Comparison of ENCODE assay signal across 8 mouse cellular contexts in the genomic region with DNA sequence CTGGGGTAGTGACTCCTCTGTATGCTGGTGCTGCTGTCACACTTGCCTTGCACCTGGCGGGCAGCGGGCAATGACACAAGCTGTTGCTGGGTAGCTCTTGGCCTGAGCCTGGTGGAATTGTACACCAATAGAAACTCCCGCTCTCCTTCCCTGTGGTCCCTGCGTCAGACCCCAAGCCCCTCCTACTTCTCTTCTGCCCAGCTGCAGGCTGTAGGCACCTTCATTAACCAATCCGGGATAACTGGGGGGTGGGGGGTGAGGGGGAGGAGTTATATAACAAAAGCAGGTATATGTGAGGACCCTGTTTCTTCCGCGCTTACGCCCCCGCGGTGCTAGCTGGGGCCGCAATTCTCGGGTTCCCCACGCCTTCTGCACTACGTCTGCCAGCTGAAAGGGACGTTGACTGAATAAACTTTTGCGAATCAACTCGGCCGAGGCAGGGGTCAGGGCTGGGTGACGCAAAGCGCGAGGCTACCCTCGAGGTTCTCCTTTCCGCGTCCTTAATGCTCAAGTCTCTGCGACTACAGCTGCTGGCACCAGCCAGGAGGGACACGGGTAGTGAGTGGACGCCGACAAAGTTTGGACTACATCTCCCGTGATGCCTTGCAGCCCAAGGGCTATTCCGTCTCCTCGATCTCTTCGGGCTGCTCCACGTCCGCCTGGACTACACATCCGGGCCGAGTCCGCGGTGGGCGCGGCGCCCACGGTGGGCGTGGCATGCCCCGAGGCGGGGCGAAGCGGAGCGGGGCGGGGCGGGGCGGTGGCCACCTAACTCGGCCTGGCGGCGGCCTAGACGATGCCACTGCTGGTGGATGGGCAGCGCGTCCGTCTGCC. TPM values are rescaled to one million over a fixed set of nuclear protein-coding genes. Genes with fewer than 3 reads are reported as not detected.
DNase-seq lines count a peak whose midpoint lies in the region; ATAC-seq and TF ChIP-seq lines count a peak whose summit lies in the region.

Gene Ntan1 (plus strand): TSS at position 286 of the 834 bp plus-strand sequence.

- no peaks in the 10 kb centered on the region for H3K27me3 ChIP-seq in forebrain, embryonic 15.5 days

- H3K4me3 ChIP-seq in ES-E14 (ENCODE audit: insufficient read depth in 1 of 2, low read depth in 1 of 2, low read length in 2 of 2, poor library complexity in 1 of 2, severe bottlenecking in 1 of 2) = peak within 1 kb of the TSS; percentile 88 to 99
- H3K4me3 ChIP-seq in forebrain, embryonic 15.5 days = peak within 1 kb of the TSS; percentile 78
- H3K4me3 ChIP-seq in lung, adult 2 months (replicated peaks; ENCODE audit: extremely low read depth, low read depth, low read length) = peak within 1 kb of the TSS; percentile 85

- H3K36me3 ChIP-seq in ES-E14 (ENCODE audit: control insufficient read depth, insufficient read depth, low read length, poor library complexity, severe bottlenecking) = peaks cover 18% of the 10 kb centered on the region
- H3K36me3 ChIP-seq in forebrain, embryonic 15.5 days = peaks cover 25% of the 10 kb centered on the region

- peak within 1 kb of the TSS; percentile 57; the same call in 1 of the 2 replicates for H3K27ac ChIP-seq in ES-E14 (ENCODE audit: insufficient read depth, low read depth, low read length, poor library complexity, severe bottlenecking)
- H3K27ac ChIP-seq in forebrain, embryonic 15.5 days (replicated peaks) = peak within 1 kb of the TSS; percentile 98

- peak; percentile 88 for DNase-seq in ES-E14 (ENCODE audit: low read depth, low spot score)
- DNase-seq in cerebellum, adult 11-12 months = peak; percentile 97
- DNase-seq in heart, postnatal 25 days (ENCODE audit: low spot score) = peak; percentile 93
- peak; percentile 94 to 97 for DNase-seq in layer of hippocampus, adult 18-20 months (ENCODE audit: low spot score in 2 of 2)
- DNase-seq in lung, adult 2 months = peak; percentile 93
- DNase-seq in thymus, adult 18-20 months = peak; percentile 90 to 92

- H3K4me2 ChIP-seq in forebrain, embryonic 15.5 days (replicated peaks) = peak within 1 kb of the TSS; percentile 67

- intact Hi-C loops in heart, postnatal 25 days (cut with DNase I) = loop anchor here (2.0 kb wide), 1 partner anchor 38 kb away; the partner anchor contains the start of gene Rrn3

- in situ Hi-C loops in ES-E14 (cut with MboI; ENCODE audit: low sequenced_read_pairs in 2 of 2, unreplicated experiment in 2 of 2) = no loop called here

- WGBS in forebrain, embryonic 15.5 days = under 1% methylated on average over 52 of the region's 58 CpGs
- under 1% methylated on average over 55 of the region's 58 CpGs for WGBS in lung, adult 2 months

- peak within 1 kb of the TSS; percentile 84 for H3K9ac ChIP-seq in ES-E14 (ENCODE audit: insufficient read depth, low read depth, low read length, poor library complexity, severe bottlenecking)
- H3K9ac ChIP-seq in forebrain, embryonic 15.5 days (replicated peaks) = peak within 1 kb of the TSS; percentile 85

- TF ChIP-seq POLR2A in lung, adult 2 months (IDR thresholded peaks at IDR 0.05; ENCODE audit: borderline replicate concordance, extremely low read depth, low read depth, low read length) = peak; percentile 76

- peak; percentile 96 for ATAC-seq in forebrain, embryonic 15.5 days (replicated peaks)
- peak; percentile 87 for ATAC-seq in neutrophil, adult 5-6 weeks (ENCODE audit: extremely low read depth, insufficient number of reproducible peaks, low FRiP score, poor library complexity, severe bottlenecking)

- H3K4me1 ChIP-seq in ES-E14 (ENCODE audit: control insufficient read depth in 2 of 2, insufficient read depth in 2 of 2, low read length in 2 of 2, poor library complexity in 1 of 2) = peaks cover 5 to 13% of the 10 kb centered on the region in 2 experiments; a peak in 2 of 4 replicates
- peaks cover 20% of the 10 kb centered on the region for H3K4me1 ChIP-seq in forebrain, embryonic 15.5 days
- H3K4me1 ChIP-seq in lung, adult 2 months (ENCODE audit: control insufficient read depth, insufficient read depth, low read length) = peaks cover 7% of the 10 kb centered on the region; the same call in 1 of the 2 replicates

- TF ChIP-seq CTCF in lung, adult 2 months (IDR thresholded peaks at IDR 0.05; ENCODE audit: insufficient read depth, low read length) = no peak

- no peaks in the 10 kb centered on the region for H3K9me3 ChIP-seq in ES-E14 (ENCODE audit: control insufficient read depth, insufficient read depth, low read depth, low read length)
- H3K9me3 ChIP-seq in forebrain, embryonic 15.5 days = no peaks in the 10 kb centered on the region

TF ChIP-seq in ES-E14, 5 proteins besides CTCF, POLR2A, EP300 and RAD21:
- no peak for TF ChIP-seq MAFK (IDR thresholded peaks at IDR 0.05; ENCODE audit: insufficient read depth, low read depth, low read length)
- peak; percentile 95 for TF ChIP-seq HCFC1 (IDR thresholded peaks at IDR 0.05; ENCODE audit: borderline replicate concordance, insufficient read depth, low read length)
TF ChIP-seq in ES-E14: peak in this region for 1.

RNA-seq across cellular contexts. Expression of gene Ntan1, which starts in this region (rescaled TPM):
- 48.2 and 54.2 TPM in 2 replicates for total RNA-seq in ES-E14 (2012; rRNA removed)
- 217 and 234 TPM in 2 replicates for polyA plus RNA-seq in forebrain, embryonic 15.5 days (2015; fragmentation: Nextera tagmentation; extraction: Ambion mirVana)
- 10 to 100 TPM; 47.9 to 49.4 TPM for total RNA-seq in heart, postnatal 25 days (2021)
- 10 to 100 TPM; 76.0 to 87.1 TPM for total RNA-seq in layer of hippocampus, adult 18-20 months (2021)
- 55.5 and 65.8 TPM in 2 replicates for polyA plus RNA-seq in lung, adult 2 months (2012; rRNA removed)
- 55.7 and 61.1 TPM in 2 replicates for total RNA-seq in neutrophil, adult 5-6 weeks (2017)

Comparison
In these comparisons a context has a peak if more than half of its experiments do, and no peak if none do; other contexts are left out.
1. Peak in every context shown above with its lines: DNase-seq, ATAC-seq, H3K4me3 ChIP-seq and H3K27ac ChIP-seq.